Mouse (Mus musculus) spleen, adult 12 weeks (tissue): ENCODE measurements at regions not wholly inside any gene's neighbourhood (a gene's known extent, or its start where the extent isn't known, plus 50 kb on each side); places are given as distances from the start of the nearest gene placed in this dataset.

Experiments used
- DNase-seq: peaks from one replicate; pipeline ENCODE4 v3.0.0; 2022; ENCODE audit warnings: low spot score

- no peak for DNase-seq
Observed at GRCm38 (mm10) chr1:36013823-36014341, 54.3 kb upstream of the Hs6st1 start.

GRCm38 (mm10) chr1:36014372-36014771 is 53.8 kb upstream of the Hs6st1 start:
- DNase-seq, result no peak

DNA sequence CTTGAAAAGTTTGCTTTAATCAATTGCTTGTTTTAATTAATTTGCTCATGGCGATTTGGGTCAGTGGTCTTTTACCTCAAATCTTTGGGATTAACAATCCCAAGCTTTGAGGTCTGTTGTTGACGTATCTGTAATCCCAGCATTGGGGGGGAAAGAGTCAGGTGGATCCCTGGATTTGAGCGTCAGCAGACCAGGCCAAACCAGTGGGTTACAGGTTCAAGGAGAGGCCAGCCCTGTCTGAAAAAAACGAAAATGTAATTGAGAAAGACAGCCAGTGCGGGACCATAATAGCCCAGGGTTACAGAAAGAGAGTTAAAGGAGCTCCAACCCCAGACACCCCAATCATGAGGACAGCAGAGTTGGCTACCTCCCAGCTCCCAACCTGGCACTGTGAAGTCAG is 53.0 kb upstream of the Hs6st1 start:
- no peak for DNase-seq

- no peak for DNase-seq
Observed at GRCm38 (mm10) chr1:36016566-36016965, 51.6 kb upstream of the Hs6st1 start.

DNA sequence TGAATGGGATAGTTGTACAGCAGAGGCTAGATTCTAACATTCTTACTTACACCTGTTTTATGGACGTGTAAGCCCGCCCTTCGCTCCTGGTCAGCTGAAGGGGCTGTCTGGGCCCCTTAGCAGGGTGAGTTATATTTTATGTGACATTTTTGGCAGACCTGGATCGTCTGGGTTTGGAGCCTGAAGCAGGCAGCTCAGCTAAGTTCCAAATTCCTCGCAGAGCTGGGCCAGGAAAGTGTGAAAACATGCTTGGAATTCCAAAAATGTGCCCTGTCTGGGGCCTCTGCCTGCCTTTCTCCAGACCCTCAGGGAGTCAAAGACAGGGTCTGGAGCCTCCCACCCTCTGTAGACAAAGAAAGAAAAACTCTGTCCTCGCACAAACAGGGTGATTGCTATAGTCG is 51.1 kb upstream of the Hs6st1 start:
- DNase-seq, result no peak

DNA sequence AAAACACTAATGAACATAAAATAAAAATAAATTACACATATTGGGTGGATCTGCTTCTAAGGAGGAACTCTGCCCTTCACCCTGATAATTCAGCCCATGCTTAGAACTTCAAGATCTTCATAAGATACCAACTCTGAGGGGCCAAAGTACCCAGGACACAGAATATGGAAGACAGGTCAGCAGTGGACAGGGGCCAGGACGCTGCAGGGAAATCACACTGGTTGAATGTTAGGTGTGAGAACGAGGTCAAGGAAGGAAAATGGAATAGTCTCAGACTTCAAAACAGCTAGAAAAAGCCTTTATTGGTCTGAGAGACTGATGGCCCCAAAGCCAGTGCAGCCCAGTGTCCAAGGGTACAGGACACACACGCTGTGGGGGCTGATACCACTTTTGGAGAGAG is 50.5 kb upstream of the Hs6st1 start:
- DNase-seq, result no peak
